Mouse (Mus musculus) adrenal gland, adult 10 weeks (tissue): ENCODE measurements around the gene Lbh. TPM values are rescaled to one million over a fixed set of nuclear protein-coding genes. Genes with fewer than 3 reads are reported as not detected.

Experiments
- polyA plus RNA-seq: library from polyadenylated mRNA; stranded (reverse); fragments of 350-450 nt; fragmentation: Illumina TruSeq; extraction: RNeasy Lipid Tissue Mini Kit (QIAGEN cat#74804); gene quantifications from one replicate; pipeline ENCODE4 v1.2.3, GENCODE M21; 2014; ENCODE audit warnings: low read depth, low replicate concordance

The Lbh gene
- polyA plus RNA-seq: 21.3 TPM

GRCm38 (mm10) chr17:72918053-72918452 is at the start of gene Lbh:
Gene Lbh (plus strand): TSS chr17:72918305.

Other genes with a start within 250 kb of the Lbh start
- 258 TPM for gene Ypel5, start 81.9 kb upstream of the Lbh start, polyA plus RNA-seq
- gene Lclat1, start 189.7 kb downstream of the Lbh start, polyA plus RNA-seq: 70.4 TPM